Mouse (Mus musculus) embryo, embryonic 10 days (tissue): ENCODE measurements around the gene Mtif3.

Experiments used
- DNase-seq: peaks from one replicate; pipeline ENCODE4 v3.0.0-alpha.2; 2015; ENCODE audit warnings: low spot score

The Mtif3 gene

GRCm38 (mm10) chr5:146963118-146963936 is at the start of gene Mtif3:
Mtif3 (minus strand) TSS chr5:146963800.
- peak; percentile 93 for DNase-seq

- DNase-seq: no peak
Measured at GRCm38 (mm10) chr5:147011333-147011732, 47.7 kb upstream of the Mtif3 start.

- no peak for DNase-seq
Measured at GRCm38 (mm10) chr5:147003303-147003702, 39.7 kb upstream of the Mtif3 start.

GRCm38 (mm10) chr5:147001312-147001711 is 37.7 kb upstream of the Mtif3 start:
- no peak for DNase-seq

GRCm38 (mm10) chr5:146998802-146999201 is 35.2 kb upstream of the Mtif3 start:
- DNase-seq: no peak

GRCm38 (mm10) chr5:146996812-146997211 is 33.2 kb upstream of the Mtif3 start:
- no peak for DNase-seq

GRCm38 (mm10) chr5:146994973-146995372 is 31.4 kb upstream of the Mtif3 start:
- DNase-seq: no peak

- DNase-seq: no peak
Measured at GRCm38 (mm10) chr5:146993509-146993908, 29.9 kb upstream of the Mtif3 start.

GRCm38 (mm10) chr5:146989051-146989450 is 25.5 kb upstream of the Mtif3 start:
- no peak for DNase-seq

GRCm38 (mm10) chr5:146987588-146987987 is 24.0 kb upstream of the Mtif3 start:
- no peak for DNase-seq

- DNase-seq: no peak
Measured at GRCm38 (mm10) chr5:146985725-146986433, 22.3 kb upstream of the Mtif3 start.

- DNase-seq: peak; percentile 88
Measured at GRCm38 (mm10) chr5:146983216-146983615, 19.6 kb upstream of the Mtif3 start.

GRCm38 (mm10) chr5:146981376-146981775 is 17.8 kb upstream of the Mtif3 start:
- no peak for DNase-seq

- DNase-seq: no peak
Measured at GRCm38 (mm10) chr5:146974781-146975123, 11.2 kb upstream of the Mtif3 start.

- DNase-seq: no peak
Measured at GRCm38 (mm10) chr5:146973858-146974780, 10.5 kb upstream of the Mtif3 start.

GRCm38 (mm10) chr5:146973353-146973752 is 9.8 kb upstream of the Mtif3 start:
- no peak for DNase-seq

GRCm38 (mm10) chr5:146971776-146972561 is 8.4 kb upstream of the Mtif3 start:
- no peak for DNase-seq

GRCm38 (mm10) chr5:146968695-146969393 is 5.2 kb upstream of the Mtif3 start:
- peak; percentile 50 for DNase-seq

GRCm38 (mm10) chr5:146963937-146964278 is 308 bp upstream of the Mtif3 start:
- DNase-seq: no peak

- no peak for DNase-seq
Measured at GRCm38 (mm10) chr5:146956678-146957077, 6.9 kb downstream of the Mtif3 start.

- no peak for DNase-seq
Measured at GRCm38 (mm10) chr5:146955651-146956050, 7.9 kb downstream of the Mtif3 start.
